In the genomic region with DNA sequence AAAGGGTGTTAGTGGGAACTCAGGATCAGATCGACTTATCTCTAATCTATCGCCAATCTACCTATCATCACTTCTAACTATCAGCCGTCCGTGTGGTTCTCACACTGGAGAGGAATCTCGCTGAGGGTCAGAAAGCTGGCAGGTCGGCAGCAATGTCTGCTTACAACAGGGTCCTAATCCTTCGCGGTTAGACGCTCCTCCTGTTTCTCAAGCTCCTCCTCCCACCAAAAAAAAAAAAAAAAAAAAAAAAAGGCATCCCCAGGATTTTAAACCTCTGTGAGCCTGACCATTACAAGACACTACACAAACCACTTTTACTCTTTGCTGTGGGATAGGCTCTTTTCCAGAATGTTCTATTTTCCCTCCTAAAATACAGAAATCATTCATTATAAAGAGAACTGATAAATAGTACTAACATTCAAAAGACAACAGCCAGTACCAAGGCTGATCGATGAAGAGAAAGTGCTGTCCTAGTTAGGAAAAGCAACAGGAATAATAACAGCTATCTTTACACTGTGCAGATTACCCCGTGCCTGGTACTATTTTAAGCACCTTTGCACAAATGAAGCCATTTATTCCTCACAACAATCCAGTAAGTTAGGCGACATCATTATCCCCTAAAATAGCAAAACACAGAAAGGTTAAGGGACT, we compare ENCODE assay signal across 8 mouse cellular contexts. TPM values are rescaled to one million over a fixed set of nuclear protein-coding genes. Genes with fewer than 3 reads are reported as not detected.
DNase-seq lines count a peak whose midpoint lies in the region; ATAC-seq lines count a peak whose summit lies in the region.

No protein-coding gene starts in this region.

- ATAC-seq in kidney, embryonic 14.5 days (ENCODE audit: low FRiP score, low TSS enrichment) = peak; percentile 25; the same call in 1 of the 2 replicates
- ATAC-seq in activated CD4-positive, CD25-positive, alpha-beta regulatory T cell, adult 4 months = peak; percentile 24
- ATAC-seq in granulocyte monocyte progenitor cell, adult 5-6 weeks (replicated peaks; ENCODE audit: poor library complexity, severe bottlenecking) = peak; percentile 40; the same call in 1 of the 2 replicates
- ATAC-seq in megakaryocyte progenitor cell, adult 5-6 weeks (replicated peaks; ENCODE audit: poor library complexity) = peak; percentile 32; the same call in 1 of the 2 replicates

- peak overlapping the region; percentile 87 for H3K9ac ChIP-seq in kidney, embryonic 14.5 days (ENCODE audit: low read depth, low read length)

- WGBS in kidney, embryonic 14.5 days = 19% methylated on average over 12 of the region's 12 CpGs

- no peaks in the 10 kb centered on the region for H3K9me3 ChIP-seq in kidney, embryonic 14.5 days (ENCODE audit: control insufficient read depth, low read length)

- no peak for DNase-seq in kidney, adult 8-10 months
- no peak for DNase-seq in right cerebral cortex, postnatal 4 days
- DNase-seq in ovary, postnatal 36 days (ENCODE audit: low spot score) = no peak
- no peak for DNase-seq in layer of hippocampus, postnatal 14 days (ENCODE audit: low spot score in 2 of 2)

- peak overlapping the region; percentile 73 for H3K4me2 ChIP-seq in kidney, embryonic 14.5 days (replicated peaks; ENCODE audit: low read depth, low read length)

- peaks cover 15% of the 10 kb centered on the region; the same call in 1 of the 2 replicates for H3K36me3 ChIP-seq in kidney, embryonic 14.5 days (ENCODE audit: control insufficient read depth, insufficient read depth, low read length)

- peak overlapping the region; percentile 88 for H3K4me3 ChIP-seq in kidney, embryonic 14.5 days (ENCODE audit: low read length)

- no peaks in the 10 kb centered on the region for H3K27me3 ChIP-seq in kidney, embryonic 14.5 days (ENCODE audit: control insufficient read depth, insufficient read depth, low read length)

- peaks cover 6% of the 10 kb centered on the region; the same call in 1 of the 2 replicates for H3K4me1 ChIP-seq in kidney, embryonic 14.5 days (ENCODE audit: control insufficient read depth, insufficient read depth, low read length)

- no peak overlapping the region for H3K27ac ChIP-seq in kidney, embryonic 14.5 days (ENCODE audit: low read depth, low read length)

RNA-seq across cellular contexts. Expression of a gene that starts 0.8 kb away (rescaled TPM):
- polyA plus RNA-seq in kidney, embryonic 14.5 days (2014; fragmentation: Nextera tagmentation; extraction: Ambion mirVana) = 73.9 and 80.4 TPM in 2 replicates
- polyA plus RNA-seq in activated CD4-positive, CD25-positive, alpha-beta regulatory T cell, adult 4 months (2017; shearing (Covaris generic)) = 10 to 100 TPM; 24.1 to 34.5 TPM
- total RNA-seq in granulocyte monocyte progenitor cell, adult 5-6 weeks (2014; fragmentation: Nextera tagmentation) = 41.4 and 46.5 TPM in 2 replicates
- total RNA-seq in granulocyte monocyte progenitor cell, adult 5-6 weeks (2017) = 29.1 and 33.0 TPM in 2 replicates
- 39.4 and 51.9 TPM in 2 replicates for total RNA-seq in megakaryocyte progenitor cell, adult 5-6 weeks (2015)
- total RNA-seq in megakaryocyte progenitor cell, adult 5-6 weeks (2017) = 26.9 and 33.7 TPM in 2 replicates
- 10 to 100 TPM; 37.5 to 37.6 TPM for total RNA-seq in layer of hippocampus, postnatal 14 days (2021)

RNA-seq across cellular contexts. Expression of a gene that starts 39.1 kb away (rescaled TPM):
- 3.4 and 4.9 TPM in 2 replicates for polyA plus RNA-seq in kidney, embryonic 14.5 days (2014; fragmentation: Nextera tagmentation; extraction: Ambion mirVana)
- 1 to 10 TPM in 1 of 2 experiments, under 1 TPM in 1; 0.82 to 1.4 TPM for polyA plus RNA-seq in activated CD4-positive, CD25-positive, alpha-beta regulatory T cell, adult 4 months (2017; shearing (Covaris generic))
- 0.71 and 3.2 TPM in 2 replicates for total RNA-seq in granulocyte monocyte progenitor cell, adult 5-6 weeks (2014; fragmentation: Nextera tagmentation)
- total RNA-seq in granulocyte monocyte progenitor cell, adult 5-6 weeks (2017) = 0.93 and 2.0 TPM in 2 replicates
- total RNA-seq in megakaryocyte progenitor cell, adult 5-6 weeks (2015) = 1.1 and 1.6 TPM in 2 replicates
- total RNA-seq in megakaryocyte progenitor cell, adult 5-6 weeks (2017) = 0.58 and 0.98 TPM in 2 replicates
- 1 to 10 TPM; 1.3 TPM for total RNA-seq in layer of hippocampus, postnatal 14 days (2021)

RNA-seq across cellular contexts. Expression of a gene that starts 39.1 kb away (rescaled TPM):
- polyA plus RNA-seq in kidney, embryonic 14.5 days (2014; fragmentation: Nextera tagmentation; extraction: Ambion mirVana) = 10.9 and 15.5 TPM in 2 replicates
- 1 to 10 TPM; 5.4 to 6.2 TPM for polyA plus RNA-seq in activated CD4-positive, CD25-positive, alpha-beta regulatory T cell, adult 4 months (2017; shearing (Covaris generic))
- total RNA-seq in granulocyte monocyte progenitor cell, adult 5-6 weeks (2014; fragmentation: Nextera tagmentation) = 8.4 and 8.6 TPM in 2 replicates
- 11.1 and 20.0 TPM in 2 replicates for total RNA-seq in granulocyte monocyte progenitor cell, adult 5-6 weeks (2017)
- 7.5 and 9.1 TPM in 2 replicates for total RNA-seq in megakaryocyte progenitor cell, adult 5-6 weeks (2015)
- 15.5 and 17.5 TPM in 2 replicates for total RNA-seq in megakaryocyte progenitor cell, adult 5-6 weeks (2017)
- total RNA-seq in layer of hippocampus, postnatal 14 days (2021) = 1 to 10 TPM; 8.3 to 9.0 TPM

RNA-seq across cellular contexts. Expression of a gene that starts 51.8 kb away (rescaled TPM):
- 23.5 and 27.6 TPM in 2 replicates for polyA plus RNA-seq in kidney, embryonic 14.5 days (2014; fragmentation: Nextera tagmentation; extraction: Ambion mirVana)
- polyA plus RNA-seq in activated CD4-positive, CD25-positive, alpha-beta regulatory T cell, adult 4 months (2017; shearing (Covaris generic)) = 10 to 100 TPM; 52.6 to 54.9 TPM
- total RNA-seq in granulocyte monocyte progenitor cell, adult 5-6 weeks (2014; fragmentation: Nextera tagmentation) = 19.5 and 21.5 TPM in 2 replicates
- 18.7 and 22.5 TPM in 2 replicates for total RNA-seq in granulocyte monocyte progenitor cell, adult 5-6 weeks (2017)
- 18.5 and 18.7 TPM in 2 replicates for total RNA-seq in megakaryocyte progenitor cell, adult 5-6 weeks (2015)
- 17.1 and 20.6 TPM in 2 replicates for total RNA-seq in megakaryocyte progenitor cell, adult 5-6 weeks (2017)
- total RNA-seq in layer of hippocampus, postnatal 14 days (2021) = 10 to 100 TPM; 33.9 to 35.6 TPM

RNA-seq across cellular contexts. Expression of a gene that starts 55.1 kb away (rescaled TPM):
- not detected in 2 replicates for polyA plus RNA-seq in kidney, embryonic 14.5 days (2014; fragmentation: Nextera tagmentation; extraction: Ambion mirVana)
- polyA plus RNA-seq in activated CD4-positive, CD25-positive, alpha-beta regulatory T cell, adult 4 months (2017; shearing (Covaris generic)) = not detected
- total RNA-seq in granulocyte monocyte progenitor cell, adult 5-6 weeks (2014; fragmentation: Nextera tagmentation) = not detected in 2 replicates
- total RNA-seq in granulocyte monocyte progenitor cell, adult 5-6 weeks (2017) = not detected in 2 replicates
- not detected in 2 replicates for total RNA-seq in megakaryocyte progenitor cell, adult 5-6 weeks (2015)
- not detected in 2 replicates for total RNA-seq in megakaryocyte progenitor cell, adult 5-6 weeks (2017)
- total RNA-seq in layer of hippocampus, postnatal 14 days (2021) = not detected
